Mouse (Mus musculus): ENCODE data around the gene Tshz2. TPM values are rescaled to one million over a fixed set of nuclear protein-coding genes. Genes with fewer than 3 reads are reported as not detected.

The Tshz2 gene
- polyA plus RNA-seq, 1 experiment: 5.8 TPM

DNA sequence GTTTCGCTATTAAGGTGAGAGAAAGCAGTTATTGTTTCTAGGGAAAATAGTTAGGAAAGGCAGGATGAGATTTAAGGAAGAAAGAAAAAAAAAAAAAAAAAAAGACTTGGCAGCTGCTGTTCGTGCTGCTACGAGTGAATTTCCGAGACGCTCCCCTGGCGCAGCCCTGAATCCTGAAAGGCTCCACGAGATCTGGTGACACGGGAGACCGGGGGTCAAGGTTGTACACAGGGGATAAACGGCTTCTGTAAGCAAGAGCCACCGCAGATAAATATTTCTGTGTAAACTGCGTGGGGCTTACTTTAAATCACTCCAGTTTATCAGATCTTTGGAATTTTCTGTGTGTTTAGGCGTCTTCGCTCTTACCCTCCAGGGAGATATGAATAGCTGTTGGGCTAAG is 8.7 kb downstream of the Tshz2 start:
- H3K4me1 ChIP-seq (ENCODE audit: control insufficient read depth, insufficient read depth, insufficient read length): no peaks in the 10 kb centered on the region
- DNase-seq (ENCODE audit: low read depth in 1 of 2, low spot score in 2 of 2): no peak
- WGBS: 87% methylated on average over 14 of the region's 14 CpGs

DNA sequence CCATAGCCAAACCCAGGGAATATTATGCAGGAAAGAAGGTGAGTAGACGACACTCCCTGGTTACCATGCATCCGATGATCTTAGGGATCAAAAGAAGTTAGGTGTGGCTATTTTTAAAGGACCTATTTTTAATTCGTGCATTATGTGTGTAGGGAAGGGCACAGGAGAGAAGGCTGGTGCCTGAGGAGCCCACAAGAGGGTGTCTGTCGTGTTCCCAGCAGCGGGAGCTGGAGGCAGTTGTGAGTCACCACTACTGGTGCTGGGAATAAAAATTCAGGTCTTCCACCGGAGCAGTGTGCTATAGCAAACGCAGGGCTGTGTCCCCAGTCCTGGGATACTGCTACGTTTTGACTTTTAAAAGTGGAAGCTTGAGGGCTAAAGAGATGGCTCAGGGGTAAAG is 9.6 kb downstream of the Tshz2 start:
- no peak for DNase-seq (ENCODE audit: low read depth in 1 of 2, low spot score in 2 of 2)
- Histone ChIP-seq H3K4me3 (ENCODE audit: extremely low read depth, insufficient read depth, insufficient read length) (no peak overlapping the region), H3K36me3 (ENCODE audit: control insufficient read depth, insufficient read depth, low read length) (no peaks in the 10 kb centered on the region), H3K4me1 (ENCODE audit: control insufficient read depth, insufficient read depth, insufficient read length) (no peaks in the 10 kb centered on the region), H3K27ac (ENCODE audit: insufficient read depth, low read length) (no peak overlapping the region), H3K27me3 (ENCODE audit: control insufficient read depth, insufficient read depth, low read length) (no peaks in the 10 kb centered on the region)
- 91% methylated on average over 8 of the region's 8 CpGs for WGBS
- no peak for TF ChIP-seq CTCF (IDR thresholded peaks at IDR 0.05; ENCODE audit: extremely low read depth, insufficient read depth, insufficient read length, insufficient replicate concordance)
- TF ChIP-seq POLR2A (IDR thresholded peaks at IDR 0.05; ENCODE audit: low read depth, low read length): no peak

More for the DNA sequence above, 8.7 kb downstream of the Tshz2 start:
- Histone ChIP-seq H3K36me3 (ENCODE audit: control insufficient read depth, insufficient read depth, low read length) (no peaks in the 10 kb centered on the region), H3K4me3 (ENCODE audit: extremely low read depth, insufficient read depth, insufficient read length) (no peak overlapping the region), H3K27ac (ENCODE audit: insufficient read depth, low read length) (no peak overlapping the region), H3K27me3 (ENCODE audit: control insufficient read depth, insufficient read depth, low read length) (no peaks in the 10 kb centered on the region)
- TF ChIP-seq POLR2A (IDR thresholded peaks at IDR 0.05; ENCODE audit: low read depth, low read length) (no peak), CTCF (IDR thresholded peaks at IDR 0.05; ENCODE audit: extremely low read depth, insufficient read depth, insufficient read length, insufficient replicate concordance) (no peak)

DNA sequence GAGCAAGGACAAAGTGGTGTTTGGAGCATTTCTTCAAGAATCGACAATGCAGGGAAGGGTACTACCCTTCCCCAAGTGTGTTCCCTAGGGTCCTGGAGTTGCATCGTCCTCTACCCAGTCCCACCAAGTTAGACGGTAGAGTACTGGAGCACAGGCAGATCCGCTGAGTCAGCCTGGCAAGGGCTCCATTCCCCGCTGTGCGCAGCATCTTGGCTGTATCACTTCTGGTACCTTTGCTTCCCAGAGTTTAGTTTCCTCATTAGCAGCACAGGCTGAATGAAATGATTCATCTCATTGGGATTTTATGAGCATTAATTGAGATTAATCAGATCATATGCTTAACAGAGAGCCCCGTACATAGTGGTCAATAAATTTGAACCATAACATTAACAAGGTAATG is 14.3 kb downstream of the Tshz2 start:
- Histone ChIP-seq H3K4me3 (ENCODE audit: extremely low read depth, insufficient read depth, insufficient read length) (no peak overlapping the region), H3K4me1 (ENCODE audit: control insufficient read depth, insufficient read depth, insufficient read length) (no peaks in the 10 kb centered on the region), H3K27me3 (ENCODE audit: control insufficient read depth, insufficient read depth, low read length) (no peaks in the 10 kb centered on the region), H3K27ac (ENCODE audit: insufficient read depth, low read length) (no peak overlapping the region), H3K36me3 (ENCODE audit: control insufficient read depth, insufficient read depth, low read length) (no peaks in the 10 kb centered on the region)
- DNase-seq (ENCODE audit: low read depth in 1 of 2, low spot score in 2 of 2): no peak
- TF ChIP-seq POLR2A (IDR thresholded peaks at IDR 0.05; ENCODE audit: low read depth, low read length): no peak
- TF ChIP-seq CTCF (IDR thresholded peaks at IDR 0.05; ENCODE audit: extremely low read depth, insufficient read depth, insufficient read length, insufficient replicate concordance): no peak
- 95% methylated on average over 7 of the region's 7 CpGs for WGBS

DNA sequence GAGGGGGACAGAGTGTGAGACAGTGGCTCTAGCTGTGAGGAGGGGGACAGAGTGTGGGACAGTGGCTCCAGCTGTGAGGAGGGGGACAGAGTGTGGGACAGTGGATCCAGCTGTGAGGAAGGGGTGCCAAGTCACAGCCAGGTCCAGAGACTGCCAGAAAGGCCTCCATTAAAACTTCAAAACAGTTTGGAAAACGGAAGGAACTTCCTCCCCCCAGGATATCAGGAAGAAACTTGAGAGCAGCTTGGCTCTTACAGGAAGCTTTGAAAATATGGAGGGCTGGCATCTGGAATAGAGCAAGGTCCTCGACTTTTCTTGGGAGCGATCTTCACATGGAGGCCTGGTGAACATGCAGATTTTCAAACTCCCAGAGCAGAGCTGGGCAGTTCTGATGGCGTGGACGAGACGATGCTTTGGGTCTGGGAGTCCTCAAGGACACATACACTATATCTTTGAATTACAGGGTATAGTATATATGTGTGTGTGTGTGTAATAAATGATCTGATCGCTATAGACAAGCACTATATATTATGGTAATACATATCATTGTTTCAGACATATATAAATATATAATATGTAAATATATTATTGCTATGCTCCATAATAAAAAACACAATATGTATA is 16.6 kb downstream of the Tshz2 start:
- whole genome bisulfite sequencing: 78% methylated on average over 7 of the region's 7 CpGs
- no peak overlapping the region for H3K4me3 ChIP-seq (ENCODE audit: extremely low read depth, insufficient read depth, insufficient read length)
- H3K27me3 ChIP-seq (ENCODE audit: control insufficient read depth, insufficient read depth, low read length): no peaks in the 10 kb centered on the region
- no peaks in the 10 kb centered on the region for H3K4me1 ChIP-seq (ENCODE audit: control insufficient read depth, insufficient read depth, insufficient read length)
- TF ChIP-seq CTCF (IDR thresholded peaks at IDR 0.05; ENCODE audit: extremely low read depth, insufficient read depth, insufficient read length, insufficient replicate concordance): no peak
- no peak overlapping the region for H3K27ac ChIP-seq (ENCODE audit: insufficient read depth, low read length)
- DNase-seq (ENCODE audit: low read depth in 1 of 2, low spot score in 2 of 2): no peak
- no peaks in the 10 kb centered on the region for H3K36me3 ChIP-seq (ENCODE audit: control insufficient read depth, insufficient read depth, low read length)

DNA sequence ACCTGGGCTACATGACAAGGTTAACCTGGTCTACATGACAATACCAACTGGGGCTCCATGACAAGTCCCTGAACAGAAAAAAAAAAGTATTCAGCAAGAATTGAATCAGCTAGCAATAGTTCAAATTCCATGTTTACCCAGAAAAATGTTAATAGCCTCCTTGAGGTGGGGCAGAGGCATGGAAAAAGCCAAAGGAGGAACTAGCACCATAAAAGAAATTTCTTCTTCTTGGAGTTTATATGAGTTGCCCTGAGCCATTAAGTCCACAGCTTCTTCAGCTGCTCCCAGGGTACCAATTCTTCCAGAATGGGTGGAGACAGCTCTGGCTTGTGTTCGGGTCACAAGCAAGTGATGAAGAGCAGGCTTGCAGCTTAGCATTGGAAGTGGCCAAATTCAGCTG is 20.5 kb downstream of the Tshz2 start:
- Histone ChIP-seq H3K27me3 (ENCODE audit: control insufficient read depth, insufficient read depth, low read length) (no peaks in the 10 kb centered on the region), H3K4me3 (ENCODE audit: extremely low read depth, insufficient read depth, insufficient read length) (no peak overlapping the region), H3K36me3 (ENCODE audit: control insufficient read depth, insufficient read depth, low read length) (no peaks in the 10 kb centered on the region), H3K4me1 (ENCODE audit: control insufficient read depth, insufficient read depth, insufficient read length) (no peaks in the 10 kb centered on the region), H3K27ac (ENCODE audit: insufficient read depth, low read length) (no peak overlapping the region)
- TF ChIP-seq CTCF (IDR thresholded peaks at IDR 0.05; ENCODE audit: extremely low read depth, insufficient read depth, insufficient read length, insufficient replicate concordance): no peak
- TF ChIP-seq POLR2A (IDR thresholded peaks at IDR 0.05; ENCODE audit: low read depth, low read length): no peak
- 88% methylated on average over 1 of the region's 1 CpGs for WGBS
- DNase-seq (ENCODE audit: low read depth in 1 of 2, low spot score in 2 of 2): no peak

DNA sequence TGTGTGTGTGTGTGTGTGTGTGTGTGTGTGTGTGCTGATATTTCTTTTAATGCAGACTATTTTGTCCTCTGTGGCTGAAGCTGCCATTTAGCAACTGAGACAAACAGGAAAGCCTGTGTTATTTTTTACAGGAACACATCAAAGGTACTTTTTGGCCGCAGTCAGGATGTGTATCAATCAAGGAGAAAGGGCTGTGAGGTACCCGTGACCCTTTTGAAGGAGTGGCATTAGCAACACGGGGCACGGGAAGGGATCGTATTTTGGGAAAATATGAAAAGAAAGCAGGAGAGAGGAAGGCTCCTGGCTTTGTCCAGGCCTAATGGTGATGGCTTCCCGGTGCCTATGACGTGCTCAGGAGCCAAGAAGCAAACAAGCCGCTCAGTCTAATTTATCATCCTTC is 31.0 kb downstream of the Tshz2 start:
- 68% methylated on average over 8 of the region's 8 CpGs for WGBS
- TF ChIP-seq CTCF (IDR thresholded peaks at IDR 0.05; ENCODE audit: extremely low read depth, insufficient read depth, insufficient read length, insufficient replicate concordance): no peak
- no peak for TF ChIP-seq POLR2A (IDR thresholded peaks at IDR 0.05; ENCODE audit: low read depth, low read length)

DNA sequence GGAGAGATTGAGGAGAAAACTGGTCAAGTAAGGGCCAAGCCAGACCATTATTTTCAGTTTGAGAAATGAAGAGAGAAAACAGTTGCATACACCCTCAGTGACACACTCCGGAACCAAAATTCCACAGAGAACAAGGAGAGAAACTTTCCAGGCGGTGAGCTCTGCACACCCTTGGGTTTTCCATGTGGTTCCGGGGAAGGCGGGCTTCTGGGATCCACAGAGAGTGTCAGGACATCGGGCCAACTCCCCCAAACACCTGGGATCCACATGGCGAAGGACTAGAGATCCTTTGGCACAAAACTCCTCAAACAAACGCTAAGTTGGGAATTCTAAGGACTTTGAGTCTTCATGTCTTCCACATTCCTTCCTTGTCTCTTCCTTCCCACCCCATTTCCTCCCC is 38.5 kb downstream of the Tshz2 start:
- H3K27ac ChIP-seq (ENCODE audit: insufficient read depth, low read length): no peak overlapping the region

More for the DNA sequence above, 31.0 kb downstream of the Tshz2 start:
- H3K27me3 ChIP-seq (ENCODE audit: control insufficient read depth, insufficient read depth, low read length): no peaks in the 10 kb centered on the region
- H3K36me3 ChIP-seq (ENCODE audit: control insufficient read depth, insufficient read depth, low read length): no peaks in the 10 kb centered on the region
- no peak overlapping the region for H3K4me3 ChIP-seq (ENCODE audit: extremely low read depth, insufficient read depth, insufficient read length)
- DNase-seq (ENCODE audit: low read depth in 1 of 2, low spot score in 2 of 2): no peak
- H3K4me1 ChIP-seq (ENCODE audit: control insufficient read depth, insufficient read depth, insufficient read length): peaks cover 3% of the 10 kb centered on the region; the same call in 1 of the 2 replicates
- H3K27ac ChIP-seq (ENCODE audit: insufficient read depth, low read length): no peak overlapping the region

More for the DNA sequence above, 38.5 kb downstream of the Tshz2 start:
- Histone ChIP-seq H3K4me3 (ENCODE audit: extremely low read depth, insufficient read depth, insufficient read length) (no peak overlapping the region), H3K4me1 (ENCODE audit: control insufficient read depth, insufficient read depth, insufficient read length) (peaks cover 3% of the 10 kb centered on the region; the same call in 1 of the 2 replicates), H3K36me3 (ENCODE audit: control insufficient read depth, insufficient read depth, low read length) (no peaks in the 10 kb centered on the region), H3K27me3 (ENCODE audit: control insufficient read depth, insufficient read depth, low read length) (no peaks in the 10 kb centered on the region)
- WGBS: 85% methylated on average over 7 of the region's 7 CpGs
- no peak for DNase-seq (ENCODE audit: low read depth in 1 of 2, low spot score in 2 of 2)
- no peak for TF ChIP-seq CTCF (IDR thresholded peaks at IDR 0.05; ENCODE audit: extremely low read depth, insufficient read depth, insufficient read length, insufficient replicate concordance)
- no peak for TF ChIP-seq POLR2A (IDR thresholded peaks at IDR 0.05; ENCODE audit: low read depth, low read length)

Data from spleen, adult 2 months (tissue).